Mouse (Mus musculus): Measurements from ENCODE around the gene Hs3st3b1.

- no peak for TF ChIP-seq CTCF (IDR thresholded peaks at IDR 0.05; ENCODE audit: control insufficient read depth, insufficient read depth, low read length)
- no peak for TF ChIP-seq POLR2A (IDR thresholded peaks at IDR 0.05; ENCODE audit: borderline replicate concordance, control insufficient read depth, low read depth, low read length)
Observed at GRCm38 (mm10) chr11:63883385-63883784, 38.7 kb downstream of the Hs3st3b1 start.

All from bone marrow, adult 2 months (tissue).